Mouse (Mus musculus): ENCODE data around the gene Majin. TPM values are rescaled to one million over a fixed set of nuclear protein-coding genes. Genes with fewer than 3 reads are reported as not detected.

Gene Majin
- polyA plus RNA-seq (2015; fragmentation: Nextera tagmentation; extraction: Ambion mirVana): not detected in 2 replicates

DNA sequence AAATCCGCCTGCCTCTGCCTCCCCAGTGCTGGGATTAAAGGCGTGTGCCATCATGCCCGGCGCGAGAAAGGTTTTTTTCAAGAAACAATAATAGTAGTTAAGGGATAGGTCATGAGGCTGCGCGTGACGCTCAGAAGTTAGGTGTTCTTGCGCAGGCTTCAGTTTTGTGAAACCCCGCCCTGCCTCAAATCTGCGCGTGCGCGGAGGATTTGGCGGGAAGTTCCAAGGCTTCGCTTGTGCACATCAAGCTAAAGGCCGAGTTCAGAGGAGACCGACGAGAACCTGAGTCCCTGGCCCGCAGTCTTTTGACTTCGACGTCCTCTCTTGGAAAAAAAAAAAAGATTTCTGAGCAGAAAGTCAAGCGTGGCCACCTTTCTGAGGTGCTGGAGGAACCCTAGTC, at the start of gene Majin:
Majin (plus strand) TSS at position 258 of the 400 bp plus-strand sequence.
- no peaks in the 10 kb centered on the region for H3K27me3 ChIP-seq
- no peak within 1 kb of the TSS for H3K9ac ChIP-seq
- no peak within 1 kb of the TSS for H3K4me2 ChIP-seq
- H3K36me3 ChIP-seq: no peaks in the 10 kb centered on the region
- no peak within 1 kb of the TSS for H3K4me3 ChIP-seq
- H3K9me3 ChIP-seq: no peaks in the 10 kb centered on the region
- ATAC-seq (ENCODE audit: borderline replicate concordance, extremely low read depth, low FRiP score, low TSS enrichment): no peak
- no peak within 1 kb of the TSS for H3K27ac ChIP-seq
- no peaks in the 10 kb centered on the region for H3K4me1 ChIP-seq
- 84% methylated on average over 23 of the region's 23 CpGs for WGBS

DNA sequence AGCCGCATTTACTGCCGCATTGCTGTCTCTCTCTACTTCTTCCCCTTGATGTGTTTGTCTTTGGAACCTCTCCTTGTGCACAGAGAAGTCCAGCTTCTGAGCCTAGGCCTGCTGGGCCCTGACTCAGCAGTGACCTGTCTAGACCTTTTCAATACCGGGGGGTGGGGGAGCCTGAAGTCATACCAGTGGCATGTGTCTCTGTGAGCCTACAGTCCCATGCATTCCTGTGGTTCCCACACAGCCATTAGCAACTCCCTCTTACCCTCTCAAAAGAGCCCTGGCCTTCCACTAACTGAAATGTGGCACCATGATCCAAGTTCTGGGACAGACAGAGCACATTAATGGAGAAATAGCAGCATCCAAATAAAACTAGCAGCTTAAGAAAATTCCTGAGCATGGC, 47.8 kb upstream of the Majin start:
- ATAC-seq (ENCODE audit: borderline replicate concordance, extremely low read depth, low FRiP score, low TSS enrichment): no peak
- H3K27ac ChIP-seq: no peak overlapping the region
- peaks cover 28% of the 10 kb centered on the region for H3K36me3 ChIP-seq
- no peaks in the 10 kb centered on the region for H3K9me3 ChIP-seq
- H3K4me1 ChIP-seq: peaks cover 8% of the 10 kb centered on the region
- no peak overlapping the region for H3K4me2 ChIP-seq
- no peak overlapping the region for H3K9ac ChIP-seq
- H3K4me3 ChIP-seq: no peak overlapping the region
- 84% methylated on average over 3 of the region's 3 CpGs for WGBS
- no peaks in the 10 kb centered on the region for H3K27me3 ChIP-seq

DNA sequence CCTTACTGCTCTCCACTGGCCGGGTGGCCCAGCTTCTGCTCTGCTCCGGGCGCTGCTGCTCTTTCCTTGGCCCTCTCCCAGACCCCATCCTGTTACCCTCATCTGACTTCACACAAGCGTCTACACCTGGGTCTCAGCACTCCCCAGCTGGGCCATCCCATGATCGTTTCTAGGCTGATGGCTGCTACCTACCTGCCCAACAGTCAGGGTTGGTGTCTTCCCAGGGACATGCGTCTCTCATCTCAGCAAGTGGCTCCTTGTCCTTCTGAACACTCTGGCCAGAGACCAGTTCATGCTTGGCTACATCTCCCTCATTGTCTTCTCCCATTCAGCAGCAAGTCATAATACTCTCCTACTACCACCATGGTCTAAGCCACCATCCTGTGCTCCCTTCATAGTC, 44.5 kb upstream of the Majin start:
- WGBS: 91% methylated on average over 6 of the region's 6 CpGs
- peaks cover 16% of the 10 kb centered on the region for H3K4me1 ChIP-seq
- H3K27me3 ChIP-seq: no peaks in the 10 kb centered on the region
- peak overlapping the region; percentile 79 for H3K4me3 ChIP-seq
- peak overlapping the region; percentile 82 for H3K4me2 ChIP-seq
- H3K9me3 ChIP-seq: no peaks in the 10 kb centered on the region
- no peak overlapping the region for H3K27ac ChIP-seq
- ATAC-seq (ENCODE audit: borderline replicate concordance, extremely low read depth, low FRiP score, low TSS enrichment): no peak
- H3K9ac ChIP-seq: peak overlapping the region; percentile 85; the same call in 1 of the 2 replicates
- peaks cover 21% of the 10 kb centered on the region for H3K36me3 ChIP-seq

DNA sequence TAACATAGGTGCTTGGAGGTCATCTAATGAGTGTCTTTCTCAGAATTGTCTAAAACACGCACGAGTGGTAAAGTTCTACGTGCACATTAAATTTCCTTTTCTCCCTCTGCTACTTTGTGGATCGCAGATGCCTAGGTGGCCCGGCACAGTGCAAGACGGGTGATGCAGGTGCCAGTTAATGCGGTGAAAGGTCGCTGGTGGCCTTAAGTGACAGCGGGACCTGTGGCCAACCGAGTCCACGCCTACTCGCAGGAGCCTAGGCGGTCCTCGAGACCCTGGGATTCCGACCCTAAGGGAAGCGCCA, 43.9 kb upstream of the Majin start:
- Histone ChIP-seq H3K9ac (peak overlapping the region; percentile 85), H3K4me3 (peak overlapping the region; percentile 79), H3K36me3 (peaks cover 20% of the 10 kb centered on the region), H3K27ac (peak overlapping the region; percentile 95), H3K4me2 (peak overlapping the region; percentile 82), H3K9me3 (no peaks in the 10 kb centered on the region), H3K27me3 (no peaks in the 10 kb centered on the region), H3K4me1 (peaks cover 16% of the 10 kb centered on the region)
- no peak for ATAC-seq (ENCODE audit: borderline replicate concordance, extremely low read depth, low FRiP score, low TSS enrichment)
- 6% methylated on average over 16 of the region's 16 CpGs for WGBS

DNA sequence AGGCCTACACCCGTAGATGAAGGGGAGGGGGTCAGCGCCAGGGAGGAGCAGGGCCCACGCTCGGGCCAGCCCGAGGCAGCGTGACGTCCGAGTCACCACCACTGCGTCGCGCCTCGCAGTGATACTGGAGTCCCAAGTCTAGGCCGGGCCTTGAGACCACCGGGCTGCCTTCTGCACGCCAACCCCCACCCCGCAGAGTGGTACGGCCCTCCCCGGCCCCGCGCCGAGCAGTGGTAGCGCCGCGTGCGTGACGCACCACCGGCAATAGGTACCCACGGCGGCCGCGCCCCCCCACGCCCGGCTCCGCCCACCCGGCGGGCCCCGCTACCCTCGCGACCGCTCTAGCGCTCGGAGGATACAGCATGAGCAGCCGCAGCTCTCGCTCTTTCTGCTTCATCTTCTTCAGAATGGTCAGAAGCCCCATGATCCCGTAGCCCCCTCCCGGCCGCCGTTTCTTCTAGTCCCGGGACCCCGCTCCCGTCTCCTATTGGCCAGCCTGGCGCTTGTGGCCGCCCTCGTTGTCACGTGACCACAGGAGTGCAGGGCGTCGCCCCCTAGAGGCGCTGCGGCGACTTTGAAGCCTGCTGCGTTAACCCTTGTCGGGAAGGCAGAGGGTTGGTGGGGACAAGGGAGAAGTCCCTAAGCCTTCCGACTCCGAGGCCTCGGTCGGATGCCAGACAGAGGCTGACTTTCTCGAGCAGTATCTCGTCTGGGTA, 43.4 kb upstream of the Majin start, which contains the start of gene Batf2:
Batf2 (plus strand) TSS at position 306 of the 716 bp plus-strand sequence.
- Histone ChIP-seq H3K4me2 (peak within 1 kb of the TSS; percentile 82), H3K9ac (peak within 1 kb of the TSS; percentile 85), H3K36me3 (peaks cover 15% of the 10 kb centered on the region), H3K27ac (peak within 1 kb of the TSS; percentile 95), H3K4me3 (peak within 1 kb of the TSS; percentile 79), H3K4me1 (peaks cover 16% of the 10 kb centered on the region), H3K27me3 (no peaks in the 10 kb centered on the region), H3K9me3 (no peaks in the 10 kb centered on the region)
- under 1% methylated on average over 68 of the region's 68 CpGs for WGBS
- peak; percentile 94 for ATAC-seq (ENCODE audit: borderline replicate concordance, extremely low read depth, low FRiP score, low TSS enrichment)

DNA sequence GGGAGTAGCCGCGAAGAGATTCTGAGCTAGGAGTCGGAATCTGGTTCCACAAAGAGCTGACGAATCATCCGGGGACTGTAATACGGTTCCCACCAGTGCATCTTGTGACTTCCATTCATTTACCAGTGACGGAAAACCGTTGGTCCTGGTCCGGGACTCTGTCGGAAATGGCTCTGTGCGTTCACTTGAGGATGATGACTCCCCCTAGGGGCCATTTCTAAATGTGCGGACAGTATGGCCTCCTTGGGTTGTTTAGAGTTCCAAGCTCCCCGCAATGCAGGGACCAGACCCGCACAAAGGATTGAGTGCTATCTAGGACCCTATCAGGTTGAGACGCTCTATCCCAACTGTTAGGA, 42.8 kb upstream of the Majin start, which contains the start of gene Arl2:
Arl2 (minus strand) TSS at position 155 of the 356 bp plus-strand sequence.
- Histone ChIP-seq H3K9ac (peak within 1 kb of the TSS; percentile 85), H3K36me3 (peaks cover 11% of the 10 kb centered on the region), H3K4me1 (peaks cover 16% of the 10 kb centered on the region), H3K4me3 (peak within 1 kb of the TSS; percentile 79), H3K27ac (peak within 1 kb of the TSS; percentile 95), H3K27me3 (no peaks in the 10 kb centered on the region), H3K4me2 (peak within 1 kb of the TSS; percentile 82), H3K9me3 (no peaks in the 10 kb centered on the region)
- peak; percentile 73 for ATAC-seq (ENCODE audit: borderline replicate concordance, extremely low read depth, low FRiP score, low TSS enrichment)
- WGBS: 1% methylated on average over 15 of the region's 15 CpGs

DNA sequence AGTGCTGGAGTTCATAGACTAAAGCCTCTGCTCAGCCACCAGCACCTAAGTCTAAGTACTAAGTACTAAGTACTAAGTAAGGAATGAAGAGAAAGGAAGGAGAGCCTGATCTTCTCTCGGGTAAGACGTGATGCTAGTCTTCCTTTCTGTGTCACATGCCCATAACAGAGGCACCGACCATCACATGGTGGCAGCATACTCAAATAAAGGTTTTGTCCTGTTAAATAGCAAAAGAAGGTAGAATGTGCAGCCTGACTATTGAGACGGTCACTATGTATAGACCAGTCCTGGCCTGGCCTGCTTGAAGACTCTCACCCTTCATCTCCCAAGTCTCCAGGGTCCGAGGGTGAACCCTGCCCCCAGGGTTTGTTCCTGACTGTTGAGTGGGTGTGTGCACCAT, 39.3 kb upstream of the Majin start:
- H3K4me1 ChIP-seq: peaks cover 12% of the 10 kb centered on the region
- H3K27ac ChIP-seq: no peak overlapping the region
- H3K36me3 ChIP-seq: no peaks in the 10 kb centered on the region
- H3K4me3 ChIP-seq: no peak overlapping the region
- no peaks in the 10 kb centered on the region for H3K27me3 ChIP-seq
- ATAC-seq (ENCODE audit: borderline replicate concordance, extremely low read depth, low FRiP score, low TSS enrichment): no peak
- 60% methylated on average over 5 of the region's 5 CpGs for WGBS
- H3K9me3 ChIP-seq: no peaks in the 10 kb centered on the region
- H3K9ac ChIP-seq: no peak overlapping the region
- no peak overlapping the region for H3K4me2 ChIP-seq

DNA sequence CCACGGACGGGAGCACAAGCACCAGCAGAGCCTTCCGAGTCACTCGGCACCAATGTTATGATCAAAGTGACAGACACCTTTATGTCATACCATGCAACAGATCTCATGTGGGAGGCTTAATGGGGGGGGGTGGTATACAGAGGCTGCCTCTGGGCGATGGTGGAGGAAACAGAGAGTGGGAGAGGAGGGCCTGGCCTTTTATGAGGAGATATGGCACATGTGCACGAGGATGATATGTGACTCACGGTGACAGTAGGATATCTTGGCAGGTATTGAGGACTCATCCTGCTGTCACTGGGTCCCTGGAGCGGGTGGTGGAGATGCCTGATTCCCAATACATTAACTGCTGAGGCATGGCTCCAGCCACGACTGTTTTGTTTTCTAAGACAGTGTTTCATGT, 29.0 kb upstream of the Majin start:
- no peaks in the 10 kb centered on the region for H3K9me3 ChIP-seq
- H3K4me1 ChIP-seq: no peaks in the 10 kb centered on the region
- no peak overlapping the region for H3K27ac ChIP-seq
- no peak overlapping the region for H3K4me2 ChIP-seq
- no peaks in the 10 kb centered on the region for H3K27me3 ChIP-seq
- WGBS: 76% methylated on average over 9 of the region's 9 CpGs
- H3K4me3 ChIP-seq: no peak overlapping the region
- H3K36me3 ChIP-seq: no peaks in the 10 kb centered on the region
- H3K9ac ChIP-seq: no peak overlapping the region
- ATAC-seq (ENCODE audit: borderline replicate concordance, extremely low read depth, low FRiP score, low TSS enrichment): no peak

DNA sequence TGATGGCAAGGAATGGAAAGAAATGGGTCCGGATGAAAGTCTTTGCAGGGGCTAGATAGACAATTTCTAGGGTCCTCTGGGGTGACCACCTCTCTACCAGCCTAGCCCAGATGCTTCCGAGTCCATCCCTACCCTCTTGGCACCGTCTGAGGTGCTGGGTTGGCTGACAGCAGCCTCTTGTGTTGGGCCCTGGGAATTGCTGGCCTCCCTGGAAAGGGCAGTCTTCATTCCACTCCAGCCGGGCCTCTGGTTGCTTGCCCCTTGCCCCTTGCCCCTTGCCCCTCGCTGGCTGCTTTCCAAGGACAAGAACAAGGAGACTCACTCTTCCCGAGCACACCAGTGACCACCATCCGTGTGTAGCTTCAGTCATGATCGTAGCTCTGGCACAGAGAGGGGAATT, 27.8 kb upstream of the Majin start:
- H3K4me3 ChIP-seq: no peak overlapping the region
- no peak for ATAC-seq (ENCODE audit: borderline replicate concordance, extremely low read depth, low FRiP score, low TSS enrichment)
- H3K9me3 ChIP-seq: no peaks in the 10 kb centered on the region
- H3K4me2 ChIP-seq: no peak overlapping the region
- WGBS: 58% methylated on average over 8 of the region's 8 CpGs
- no peaks in the 10 kb centered on the region for H3K4me1 ChIP-seq
- H3K27me3 ChIP-seq: no peaks in the 10 kb centered on the region
- no peak overlapping the region for H3K27ac ChIP-seq
- H3K9ac ChIP-seq: no peak overlapping the region
- H3K36me3 ChIP-seq: no peaks in the 10 kb centered on the region

DNA sequence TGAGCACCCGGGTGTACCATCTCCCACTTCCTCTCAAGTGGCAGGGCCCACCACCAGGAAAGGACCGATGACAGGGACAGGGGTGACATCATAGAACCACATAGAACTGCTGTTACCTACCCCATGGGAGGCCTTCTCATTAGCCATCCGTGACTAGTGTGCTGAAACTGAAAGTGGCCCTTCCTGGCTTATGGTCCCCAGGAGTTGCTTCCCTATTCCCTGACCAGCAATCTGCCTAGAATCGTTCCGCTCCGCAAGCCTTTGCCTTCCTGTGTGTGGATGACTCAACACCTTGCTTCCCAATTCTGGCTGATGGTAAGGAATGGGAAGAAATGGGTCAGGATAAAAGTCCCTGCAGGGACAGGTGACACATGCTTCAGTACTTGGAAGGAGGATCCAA, 27.0 kb upstream of the Majin start:
- ATAC-seq (ENCODE audit: borderline replicate concordance, extremely low read depth, low FRiP score, low TSS enrichment): no peak
- Histone ChIP-seq H3K27ac (no peak overlapping the region), H3K9me3 (no peaks in the 10 kb centered on the region), H3K4me3 (no peak overlapping the region), H3K36me3 (no peaks in the 10 kb centered on the region), H3K9ac (no peak overlapping the region), H3K4me1 (no peaks in the 10 kb centered on the region), H3K4me2 (no peak overlapping the region), H3K27me3 (no peaks in the 10 kb centered on the region)
- WGBS: 70% methylated on average over 6 of the region's 6 CpGs

DNA sequence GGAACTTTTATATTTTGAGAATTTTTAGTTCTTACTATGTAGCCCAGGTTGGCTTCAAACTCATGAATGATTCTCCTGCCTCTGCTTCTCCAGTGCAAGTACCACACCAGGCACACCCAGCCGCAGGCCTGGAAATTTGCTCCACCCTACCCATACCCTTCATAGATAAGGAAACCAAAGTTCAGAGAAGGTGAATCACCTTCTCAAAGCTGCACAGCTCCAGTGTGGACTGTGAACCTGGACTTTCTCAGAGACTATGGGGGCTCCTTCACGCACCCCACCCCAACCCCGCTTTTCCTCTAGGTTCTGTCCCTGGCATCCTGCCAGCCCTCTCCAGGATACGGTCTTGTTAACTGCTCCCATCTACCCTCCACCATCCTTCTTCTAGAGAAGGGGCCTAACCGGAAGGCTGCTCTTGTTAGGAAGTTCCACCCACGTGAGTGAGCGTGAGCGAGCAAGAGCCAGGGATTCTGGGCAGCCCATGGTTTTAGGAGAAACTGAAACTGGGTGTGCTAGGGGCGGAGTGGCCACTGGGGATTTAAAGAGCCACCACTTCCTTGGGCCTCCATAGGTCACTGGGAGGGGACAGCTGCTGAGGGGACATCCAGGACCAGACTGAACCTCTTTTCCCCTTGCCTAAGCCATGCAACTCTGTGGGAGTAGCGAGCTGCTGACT, 20.2 kb upstream of the Majin start:
- H3K9ac ChIP-seq: no peak overlapping the region
- no peaks in the 10 kb centered on the region for H3K36me3 ChIP-seq
- no peak for ATAC-seq (ENCODE audit: borderline replicate concordance, extremely low read depth, low FRiP score, low TSS enrichment)
- H3K4me1 ChIP-seq: no peaks in the 10 kb centered on the region; the same call in 1 of the 2 replicates
- no peaks in the 10 kb centered on the region for H3K27me3 ChIP-seq
- WGBS: 43% methylated on average over 10 of the region's 10 CpGs
- H3K4me3 ChIP-seq: no peak overlapping the region
- H3K27ac ChIP-seq: no peak overlapping the region
- H3K9me3 ChIP-seq: no peaks in the 10 kb centered on the region
- peak overlapping the region; percentile 17; the same call in 1 of the 2 replicates for H3K4me2 ChIP-seq

DNA sequence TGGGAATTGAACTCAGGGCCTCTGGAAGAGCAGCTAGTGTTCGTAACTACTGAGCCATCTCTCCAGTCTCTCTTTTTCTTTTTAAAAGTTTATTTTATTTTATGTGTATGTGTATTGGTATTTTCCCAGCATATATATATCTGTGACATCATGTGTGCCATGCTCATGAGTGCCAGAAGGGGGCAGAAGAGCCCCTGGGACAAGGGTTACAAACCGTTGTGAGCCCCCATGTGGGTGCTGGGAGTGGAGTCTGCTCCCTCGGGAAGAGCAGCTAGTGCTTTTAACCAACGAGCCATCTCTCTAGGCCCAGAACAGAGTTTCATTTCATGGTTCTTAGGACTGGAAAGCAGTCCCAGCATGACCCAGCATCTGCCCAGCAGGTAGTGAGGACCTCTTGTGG, 17.4 kb upstream of the Majin start:
- WGBS: 70% methylated on average over 4 of the region's 4 CpGs
- no peaks in the 10 kb centered on the region for H3K36me3 ChIP-seq
- no peak overlapping the region for H3K9ac ChIP-seq
- H3K4me2 ChIP-seq: no peak overlapping the region
- H3K27me3 ChIP-seq: no peaks in the 10 kb centered on the region
- H3K4me1 ChIP-seq: no peaks in the 10 kb centered on the region; the same call in 1 of the 2 replicates
- no peak for ATAC-seq (ENCODE audit: borderline replicate concordance, extremely low read depth, low FRiP score, low TSS enrichment)
- H3K9me3 ChIP-seq: no peaks in the 10 kb centered on the region
- no peak overlapping the region for H3K27ac ChIP-seq
- no peak overlapping the region for H3K4me3 ChIP-seq
